Mouse (Mus musculus) hindbrain, postnatal 0 days (tissue): ENCODE measurements at regions not wholly inside any gene's neighbourhood (a gene's known extent, or its start where the extent isn't known, plus 50 kb on each side); places are given as distances from the start of the nearest gene placed in this dataset.
A peak's percentile ranks its signal among the peaks of the same experiment; 100 is the strongest.

ENCODE experiments used
- ATAC-seq: fragments of 200-750 bp; cut with Nextera tagmentation; 2 replicates; pipeline ENCODE4 v1.8.0; 2017; ENCODE audit warnings: mild to moderate bottlenecking, moderate TSS enrichment, moderate library complexity
- DNase-seq: peaks from one replicate; pipeline ENCODE4 v3.0.0-alpha.2; 2015; ENCODE audit warnings: low spot score
- H3K27ac ChIP-seq: fragments of 300-500 bp; sonication (generic); 2 replicates; pipeline ENCODE4 v1.5.1; 2014; ENCODE audit warnings: mild to moderate bottlenecking
- H3K27me3 ChIP-seq: fragments of 300-500 bp; sonication (generic); 2 replicates; pipeline ENCODE4 v1.6.1; 2014; ENCODE audit warnings: low read length, mixed read lengths; ENCODE audit not compliant: insufficient read depth
- H3K36me3 ChIP-seq: fragments of 300-500 bp; sonication (generic); 2 replicates; pipeline ENCODE4 v1.6.1; 2014; ENCODE audit warnings: low read length, mixed read lengths; ENCODE audit not compliant: insufficient read depth
- H3K4me1 ChIP-seq: fragments of 300-500 bp; sonication (generic); 2 replicates; pipeline ENCODE4 v1.6.1; 2014; ENCODE audit warnings: antibody characterized with exemption, low read length, mixed read lengths; ENCODE audit not compliant: insufficient read depth
- H3K4me2 ChIP-seq: fragments of 300-500 bp; sonication (generic); 2 replicates; pipeline ENCODE4 v1.6.1; 2014; ENCODE audit warnings: low read depth, mild to moderate bottlenecking, low read length, moderate library complexity, mixed read lengths
- H3K4me3 ChIP-seq: fragments of 300-500 bp; sonication (generic); 2 replicates; pipeline ENCODE4 v1.5.1; 2014; ENCODE audit warnings: low read length
- H3K9ac ChIP-seq: fragments of 300-500 bp; sonication (generic); replicated peaks from 2 replicates; pipeline ENCODE4 v1.6.1; 2014; ENCODE audit warnings: mild to moderate bottlenecking, low read length, moderate library complexity, mixed read lengths
- H3K9me3 ChIP-seq: fragments of 300-500 bp; sonication (generic); 2 replicates; pipeline ENCODE4 v1.6.1; 2016; ENCODE audit warnings: low read length, mixed read lengths
- CTCF ChIP-seq: IDR thresholded peaks from 2 replicates; pipeline ENCODE4 v1.5.1; 2016; ENCODE audit warnings: antibody characterized with exemption, control low read depth, low read depth
- WGBS: fragments of 180-500 bp; shearing (Covaris S2); extraction: QIAGEN DNeasy Blood & Tissue Kit; methylation state at CpG from one replicate; pipeline ENCODE4 v1.1.7; 2014; 5-methylcytosine and 5-hydroxymethylcytosine counted together

GRCm38 (mm10) chr11:65610536-65610935 is 177.6 kb downstream of the Map2k4 start:
- no peaks in the 10 kb centered on the region for H3K9me3 ChIP-seq
- ATAC-seq (no peak), DNase-seq (no peak)
- no peak overlapping the region for H3K9ac ChIP-seq
- no peak for TF ChIP-seq CTCF
- no peak overlapping the region for H3K27ac ChIP-seq
- no peaks in the 10 kb centered on the region for H3K4me1 ChIP-seq
- H3K27me3 ChIP-seq: no peaks in the 10 kb centered on the region
- no peaks in the 10 kb centered on the region for H3K36me3 ChIP-seq
- no peak overlapping the region for H3K4me3 ChIP-seq
- WGBS: 95% methylated on average over 3 of the region's 3 CpGs
- H3K4me2 ChIP-seq: no peak overlapping the region

GRCm38 (mm10) chr11:65609056-65609455 is 179.0 kb downstream of the Map2k4 start:
- Histone ChIP-seq H3K9ac (no peak overlapping the region), H3K9me3 (no peaks in the 10 kb centered on the region), H3K27ac (no peak overlapping the region), H3K4me2 (no peak overlapping the region), H3K27me3 (no peaks in the 10 kb centered on the region), H3K4me3 (no peak overlapping the region), H3K4me1 (no peaks in the 10 kb centered on the region), H3K36me3 (no peaks in the 10 kb centered on the region)
- WGBS: 64% methylated on average over 4 of the region's 4 CpGs
- no peak for TF ChIP-seq CTCF
- ATAC-seq (no peak), DNase-seq (no peak)

DNA sequence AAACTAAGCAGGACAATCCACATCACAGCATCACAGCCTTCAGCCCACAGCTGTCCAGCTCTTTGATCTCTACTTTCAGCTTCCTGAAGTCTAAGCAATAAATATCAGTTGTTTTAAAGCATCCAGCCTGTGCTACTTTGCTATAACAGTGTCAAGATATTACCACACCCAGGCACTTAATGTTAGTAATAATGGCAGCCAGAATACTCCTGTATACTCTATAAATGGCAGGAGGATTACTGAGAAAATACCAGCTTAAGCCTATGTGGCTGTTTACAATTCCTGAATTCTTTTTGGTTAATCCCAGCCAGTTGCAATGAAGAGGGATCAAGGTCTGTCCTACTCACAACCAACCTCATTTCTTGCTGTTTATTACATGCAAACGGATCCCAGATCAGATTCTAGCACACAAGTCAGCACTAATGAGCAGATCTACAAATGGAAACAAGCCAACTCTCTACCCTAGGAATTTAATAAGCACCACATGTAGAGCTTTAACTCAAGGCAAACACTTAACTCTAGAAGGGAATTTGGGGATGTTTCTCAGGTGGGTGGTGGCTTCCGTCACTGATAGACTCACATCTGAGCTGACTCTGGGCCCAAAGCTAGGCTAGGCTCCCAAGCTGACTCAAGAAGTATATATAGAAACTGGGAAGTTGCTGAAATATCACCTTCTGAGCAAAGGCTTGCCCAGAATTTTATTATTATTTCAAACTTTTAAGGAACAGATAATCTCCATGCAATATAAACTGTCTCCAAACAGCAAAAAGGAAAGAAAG is 190.6 kb downstream of the Map2k4 start:
- H3K9me3 ChIP-seq: no peaks in the 10 kb centered on the region
- H3K27me3 ChIP-seq: no peaks in the 10 kb centered on the region
- no peak overlapping the region for H3K27ac ChIP-seq
- H3K36me3 ChIP-seq: no peaks in the 10 kb centered on the region
- ATAC-seq (no peak), DNase-seq (no peak)
- 73% methylated on average over 2 of the region's 2 CpGs for WGBS
- H3K9ac ChIP-seq: no peak overlapping the region
- H3K4me3 ChIP-seq: no peak overlapping the region
- TF ChIP-seq CTCF: no peak
- no peak overlapping the region for H3K4me2 ChIP-seq
- H3K4me1 ChIP-seq: no peaks in the 10 kb centered on the region

GRCm38 (mm10) chr11:65588491-65588890 is 199.6 kb downstream of the Map2k4 start:
- WGBS: 39% methylated on average over 3 of the region's 3 CpGs
- Histone ChIP-seq H3K4me2 (no peak overlapping the region), H3K9me3 (no peaks in the 10 kb centered on the region), H3K27ac (no peak overlapping the region), H3K4me3 (no peak overlapping the region), H3K9ac (no peak overlapping the region), H3K36me3 (no peaks in the 10 kb centered on the region), H3K4me1 (no peaks in the 10 kb centered on the region), H3K27me3 (no peaks in the 10 kb centered on the region)
- DNase-seq (peak; percentile 56), ATAC-seq (no peak)
- no peak for TF ChIP-seq CTCF

DNA sequence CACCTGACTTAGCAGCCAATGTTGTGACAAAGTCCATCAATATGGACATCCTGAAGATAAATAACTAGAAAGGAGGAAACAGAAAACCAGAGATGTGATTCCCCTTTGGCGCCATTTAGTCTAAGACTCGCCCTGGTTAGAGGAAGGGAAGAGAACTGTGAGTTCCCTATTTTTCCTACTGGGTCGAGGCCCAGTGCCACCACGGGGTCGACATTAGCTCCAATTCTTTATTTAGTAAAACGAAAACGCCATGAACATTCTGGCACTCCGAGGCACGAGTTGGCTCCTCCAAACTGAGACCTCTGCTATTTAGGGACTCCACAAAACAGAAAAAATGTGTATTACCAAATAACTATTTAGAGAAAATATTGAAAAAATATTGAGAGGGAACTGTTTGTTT is 220.3 kb downstream of the Map2k4 start:
- no peak for TF ChIP-seq CTCF
- Histone ChIP-seq H3K27me3 (no peaks in the 10 kb centered on the region), H3K36me3 (no peaks in the 10 kb centered on the region), H3K4me1 (no peaks in the 10 kb centered on the region), H3K9ac (no peak overlapping the region), H3K4me3 (no peak overlapping the region), H3K27ac (no peak overlapping the region), H3K4me2 (no peak overlapping the region), H3K9me3 (no peaks in the 10 kb centered on the region)
- 85% methylated on average over 9 of the region's 9 CpGs for WGBS
- no peak for ATAC-seq
- DNase-seq: no peak

GRCm38 (mm10) chr11:65558236-65558635 is 229.9 kb downstream of the Map2k4 start:
- ATAC-seq (no peak), DNase-seq (no peak)
- H3K4me2 ChIP-seq: no peak overlapping the region
- 83% methylated on average over 4 of the region's 4 CpGs for whole genome bisulfite sequencing
- no peak overlapping the region for H3K4me3 ChIP-seq
- TF ChIP-seq CTCF: no peak
- H3K27ac ChIP-seq: no peak overlapping the region
- H3K9ac ChIP-seq: no peak overlapping the region
- no peaks in the 10 kb centered on the region for H3K36me3 ChIP-seq
- no peaks in the 10 kb centered on the region for H3K27me3 ChIP-seq
- no peaks in the 10 kb centered on the region for H3K4me1 ChIP-seq
- no peaks in the 10 kb centered on the region for H3K9me3 ChIP-seq

GRCm38 (mm10) chr11:65551073-65551472 is 237.0 kb downstream of the Map2k4 start:
- no peak overlapping the region for H3K27ac ChIP-seq
- H3K4me2 ChIP-seq: no peak overlapping the region
- H3K9ac ChIP-seq: no peak overlapping the region
- H3K36me3 ChIP-seq: no peaks in the 10 kb centered on the region
- H3K4me3 ChIP-seq: no peak overlapping the region
- H3K27me3 ChIP-seq: no peaks in the 10 kb centered on the region
- WGBS: 90% methylated on average over 6 of the region's 6 CpGs
- TF ChIP-seq CTCF: no peak
- H3K4me1 ChIP-seq: no peaks in the 10 kb centered on the region
- DNase-seq (no peak), ATAC-seq (no peak)
- no peaks in the 10 kb centered on the region for H3K9me3 ChIP-seq
